Mouse (Mus musculus) intestine, embryonic 16.5 days (tissue): ENCODE measurements around the gene Dact3. TPM values are rescaled to one million over a fixed set of nuclear protein-coding genes. Genes with fewer than 3 reads are reported as not detected.

Experiments used
- ATAC-seq: fragments of 200-750 bp; cut with Nextera tagmentation; 2 replicates; pipeline ENCODE4 v1.8.0; 2017; ENCODE audit warnings: moderate TSS enrichment, moderate library complexity
- H3K27ac ChIP-seq: fragments of 300-500 bp; sonication (generic); 2 replicates; pipeline ENCODE4 v1.5.1; 2014; ENCODE audit warnings: mild to moderate bottlenecking, low read length
- H3K27me3 ChIP-seq: fragments of 300-500 bp; sonication (generic); replicated peaks from 2 replicates; pipeline ENCODE4 v1.6.1; 2014; ENCODE audit warnings: low read length, control low read depth, mixed read lengths; ENCODE audit not compliant: control insufficient read depth, insufficient read depth
- H3K36me3 ChIP-seq: fragments of 300-500 bp; sonication (generic); 2 replicates; pipeline ENCODE4 v1.6.1; 2014; ENCODE audit warnings: low read length, control low read depth; ENCODE audit not compliant: control insufficient read depth, insufficient read depth
- H3K4me1 ChIP-seq: fragments of 300-500 bp; sonication (generic); 2 replicates; pipeline ENCODE4 v1.6.1; 2014; ENCODE audit warnings: low read length, control low read depth, mixed read lengths; ENCODE audit not compliant: control insufficient read depth, insufficient read depth
- H3K4me2 ChIP-seq: fragments of 300-500 bp; sonication (generic); 2 replicates; pipeline ENCODE4 v1.6.1; 2014; ENCODE audit warnings: low read depth, low read length, control low read depth
- H3K4me3 ChIP-seq: fragments of 300-500 bp; sonication (generic); 2 replicates; pipeline ENCODE4 v1.5.1; 2014; ENCODE audit warnings: mild to moderate bottlenecking, low read length
- H3K9ac ChIP-seq: fragments of 300-500 bp; sonication (generic); 2 replicates; pipeline ENCODE4 v1.6.1; 2014; ENCODE audit warnings: low read depth, low read length
- H3K9me3 ChIP-seq: fragments of 300-500 bp; sonication (generic); 2 replicates; pipeline ENCODE4 v1.6.1; 2016; ENCODE audit warnings: low read length, control low read depth; ENCODE audit not compliant: control insufficient read depth
- WGBS: fragments of 180-500 bp; shearing (Covaris S2); extraction: QIAGEN DNeasy Blood & Tissue Kit; methylation state at CpG from one replicate; pipeline ENCODE4 v1.1.7; 2014; 5-methylcytosine and 5-hydroxymethylcytosine counted together
- polyA plus RNA-seq: library from polyadenylated mRNA; unstranded; fragments of >200 nt; fragmentation: Nextera tagmentation; extraction: Ambion mirVana; gene quantifications from 2 replicates; pipeline ENCODE4 v1.2.1, GENCODE M21; 2015

Dact3 gene
- polyA plus RNA-seq, 1 experiment from 2014 or later: 1.6 TPM

DNA sequence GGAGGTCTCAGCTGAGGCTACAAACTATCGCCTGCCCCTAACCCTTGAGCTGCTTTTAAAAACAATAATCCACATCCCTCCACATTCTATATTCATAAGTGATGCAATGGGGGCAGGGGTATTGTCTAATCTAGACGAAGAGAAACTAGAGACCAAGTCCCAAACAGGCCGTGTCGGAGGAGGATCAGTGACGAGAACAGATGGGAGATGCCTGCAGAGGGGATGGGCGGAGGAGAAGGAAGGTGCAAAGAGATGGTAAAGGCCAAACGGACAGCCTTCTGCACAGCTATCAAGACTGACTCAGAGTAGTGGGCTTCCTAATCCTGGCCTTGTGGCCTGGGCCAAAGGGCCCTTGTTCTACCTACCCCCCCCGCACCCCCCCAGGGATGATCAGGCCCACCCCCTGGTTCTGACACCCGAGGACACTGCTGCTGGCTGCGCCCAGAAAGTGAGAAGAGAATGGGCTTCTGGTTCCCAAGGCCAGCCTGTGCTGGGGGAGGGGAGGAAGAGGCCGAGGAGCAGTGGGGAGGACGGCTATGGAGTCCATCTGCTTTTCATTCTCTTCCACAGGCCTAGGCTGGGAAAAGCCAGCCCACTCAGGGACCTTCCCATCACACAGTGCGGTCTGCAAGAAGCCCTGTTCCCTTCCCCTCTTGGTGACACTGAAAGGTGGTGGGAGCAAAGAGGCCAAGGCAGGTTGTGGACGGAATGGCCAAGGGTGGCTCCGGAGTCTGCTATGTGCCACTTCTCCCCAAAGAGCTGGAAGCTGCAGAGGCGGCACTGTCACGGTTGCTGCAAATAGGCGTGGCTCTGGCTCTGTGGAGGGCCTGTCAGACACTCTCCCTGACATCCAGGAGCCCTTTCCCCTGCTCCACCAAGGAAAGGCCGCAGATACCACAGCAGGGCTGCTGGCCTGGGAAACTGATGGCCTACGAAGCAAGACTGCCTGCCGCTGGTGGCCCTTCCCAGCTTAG is 46.0 kb downstream of the Dact3 start:
- Histone ChIP-seq H3K36me3 (peaks cover 27% of the 10 kb centered on the region), H3K9ac (peak overlapping the region; percentile 96), H3K4me1 (peaks cover 45% of the 10 kb centered on the region), H3K27me3 (no peaks in the 10 kb centered on the region), H3K4me3 (peak overlapping the region; percentile 72), H3K9me3 (no peaks in the 10 kb centered on the region), H3K4me2 (peak overlapping the region; percentile 76), H3K27ac (peak overlapping the region; percentile 96)
- ATAC-seq: no peak
- WGBS: 40% methylated on average over 21 of the region's 21 CpGs

DNA sequence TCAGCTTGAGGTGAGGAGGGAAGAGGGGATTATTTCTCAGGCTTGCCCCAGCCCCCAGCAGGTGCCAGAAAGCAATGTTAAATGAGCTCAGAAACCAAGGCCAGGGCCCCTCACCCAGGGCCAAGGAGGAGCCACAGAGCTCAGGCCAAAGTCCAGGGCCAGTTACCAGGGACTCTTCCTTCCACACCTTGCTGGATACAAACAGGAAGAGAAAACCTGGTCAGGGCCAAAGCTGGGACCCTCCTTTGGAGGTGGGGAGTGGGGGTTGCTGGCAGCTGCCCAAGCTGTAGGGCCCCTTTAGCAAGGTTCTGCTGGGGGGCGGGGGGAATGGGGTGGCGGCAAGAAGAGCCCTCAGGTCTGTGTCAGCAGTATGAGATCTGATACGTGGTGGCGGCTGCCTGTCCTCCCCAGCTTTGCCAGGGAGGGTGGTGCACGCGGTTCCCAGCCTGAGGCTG is 46.8 kb downstream of the Dact3 start:
- Histone ChIP-seq H3K27ac (peak overlapping the region; percentile 96), H3K36me3 (peaks cover 20% of the 10 kb centered on the region), H3K4me3 (peak overlapping the region; percentile 72), H3K27me3 (no peaks in the 10 kb centered on the region), H3K4me1 (peaks cover 45% of the 10 kb centered on the region), H3K4me2 (peak overlapping the region; percentile 76), H3K9ac (peak overlapping the region; percentile 96), H3K9me3 (no peaks in the 10 kb centered on the region)
- ATAC-seq: peak; percentile 45
- 30% methylated on average over 6 of the region's 6 CpGs for WGBS

DNA sequence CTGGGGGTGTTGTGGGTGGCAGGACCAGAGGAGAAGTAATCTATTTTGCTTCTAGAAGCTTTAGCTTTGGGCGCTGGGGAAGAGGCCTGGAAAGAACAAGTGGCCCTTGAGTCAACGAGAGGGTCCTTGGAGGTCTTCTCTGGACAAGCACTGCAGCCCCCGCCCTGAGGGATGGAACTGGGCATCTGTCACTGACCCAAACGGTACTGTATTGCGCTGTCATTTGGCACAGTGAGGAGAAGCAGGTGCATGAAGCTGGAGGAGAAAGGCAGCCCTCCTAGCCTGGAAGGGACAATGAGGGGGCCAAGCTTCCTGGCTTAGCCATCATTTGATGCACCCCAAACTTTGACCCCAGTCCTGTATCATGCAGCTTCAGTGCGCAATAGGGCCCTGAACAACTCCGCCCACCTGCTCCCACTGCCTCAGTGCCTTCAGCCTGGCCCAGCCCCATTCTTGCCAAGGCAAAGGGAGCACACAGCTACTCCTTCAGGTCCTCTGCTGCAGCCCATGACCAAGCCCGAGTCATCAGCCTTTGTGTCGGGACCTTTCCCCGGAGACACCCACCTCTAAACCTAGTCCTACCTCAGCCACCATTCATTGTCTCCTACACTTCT is 47.4 kb downstream of the Dact3 start:
- Histone ChIP-seq H3K36me3 (peaks cover 15% of the 10 kb centered on the region), H3K9me3 (no peaks in the 10 kb centered on the region), H3K27me3 (no peaks in the 10 kb centered on the region), H3K27ac (peak overlapping the region; percentile 96), H3K9ac (peak overlapping the region; percentile 96), H3K4me3 (peak overlapping the region; percentile 72), H3K4me1 (peaks cover 45% of the 10 kb centered on the region), H3K4me2 (peak overlapping the region; percentile 76)
- WGBS: 24% methylated on average over 10 of the region's 10 CpGs
- ATAC-seq: peak; percentile 21

DNA sequence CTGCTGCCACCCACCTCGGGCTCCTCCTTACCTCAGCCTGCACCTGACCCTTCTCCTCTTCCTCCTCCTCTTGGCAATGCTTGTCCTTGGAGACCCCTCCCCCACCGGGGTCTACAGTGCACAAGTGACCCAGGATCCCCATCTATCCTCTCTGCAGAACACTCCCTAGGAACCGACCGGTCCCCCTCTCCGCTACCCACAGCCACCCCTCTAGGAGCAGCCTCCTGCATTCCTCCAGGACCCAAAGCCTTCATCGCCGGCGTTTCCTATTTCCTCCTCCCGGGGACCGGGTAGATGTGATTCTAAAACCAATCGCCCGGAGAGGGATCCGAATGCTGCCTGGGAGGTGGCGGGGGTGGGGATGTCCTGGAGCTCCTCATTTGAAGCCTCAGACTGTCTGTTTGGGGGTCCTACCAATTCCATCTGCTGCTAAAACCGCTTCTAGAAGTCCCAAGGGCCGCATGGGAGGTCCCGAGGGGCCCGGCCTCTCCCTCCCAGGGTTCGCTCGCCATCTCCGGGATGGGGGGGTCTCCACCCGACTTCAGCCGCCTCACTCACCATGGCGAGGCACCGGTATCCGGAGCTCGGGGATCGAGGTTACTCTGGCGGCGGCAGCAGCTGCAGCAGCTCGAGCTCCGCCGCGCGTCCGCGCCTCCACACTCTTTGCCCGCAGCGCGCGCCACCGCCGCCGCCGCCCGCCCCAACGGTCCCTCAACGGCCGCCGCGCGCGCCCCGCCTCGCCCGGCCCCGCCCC is 48.3 kb downstream of the Dact3 start:
- WGBS: under 1% methylated on average over 57 of the region's 57 CpGs
- ATAC-seq: no peak

DNA sequence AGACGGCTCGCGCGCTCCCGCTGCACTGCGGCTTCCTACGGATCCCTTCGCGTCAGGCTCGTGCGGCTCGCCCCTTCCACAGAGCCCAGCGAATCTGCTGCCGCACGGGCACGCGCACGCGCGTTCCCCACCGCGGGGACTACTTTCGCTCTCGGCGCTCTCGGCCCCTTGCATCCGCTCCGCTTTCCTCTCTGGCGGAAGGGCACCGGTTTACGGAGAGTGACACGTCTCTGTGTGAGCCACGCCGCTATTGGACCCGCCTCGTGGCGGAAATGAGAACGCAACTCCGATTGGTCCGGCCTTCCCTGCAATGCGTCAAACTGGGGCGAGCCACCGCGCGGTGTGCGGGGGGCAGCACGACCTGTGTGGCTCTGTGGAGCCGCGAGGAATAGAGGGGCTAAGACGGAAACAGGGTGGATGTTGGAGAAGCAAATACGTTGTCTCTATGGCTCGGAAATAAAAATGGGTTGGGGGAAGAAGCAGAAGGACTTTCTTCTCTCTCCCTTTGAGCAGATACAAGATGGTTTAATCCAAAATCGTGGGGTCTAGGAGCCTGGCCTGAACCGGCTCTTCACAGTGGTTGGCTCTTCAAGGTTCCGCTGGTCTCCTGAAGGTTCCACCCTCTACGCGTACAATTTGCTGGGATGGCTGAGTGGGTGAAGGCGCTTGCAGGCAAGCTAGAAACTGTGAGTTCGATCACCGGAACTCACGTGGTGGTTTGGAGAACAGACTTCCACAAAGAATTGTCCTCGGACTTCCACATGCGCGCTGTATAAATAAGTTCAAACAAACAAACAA is 49.1 kb downstream of the Dact3 start, which contains the start of gene Calm3:
Gene Calm3, minus strand, starts transcription at position 78 of the 798 bp plus-strand sequence.
- peak within 1 kb of the TSS; percentile 96 for H3K27ac ChIP-seq
- peak within 1 kb of the TSS; percentile 96 for H3K9ac ChIP-seq
- H3K27me3 ChIP-seq: no peaks in the 10 kb centered on the region
- H3K36me3 ChIP-seq: peaks cover 9% of the 10 kb centered on the region; the same call in 1 of the 2 replicates
- H3K4me3 ChIP-seq: peak within 1 kb of the TSS; percentile 72
- no peaks in the 10 kb centered on the region for H3K9me3 ChIP-seq
- H3K4me1 ChIP-seq: peaks cover 34% of the 10 kb centered on the region
- peak within 1 kb of the TSS; percentile 76 for H3K4me2 ChIP-seq
- peak; percentile 91 for ATAC-seq
- 2% methylated on average over 64 of the region's 64 CpGs for WGBS

More for the DNA sequence above, 48.3 kb downstream of the Dact3 start:
- H3K9me3 ChIP-seq: no peaks in the 10 kb centered on the region
- H3K36me3 ChIP-seq: peaks cover 10% of the 10 kb centered on the region; the same call in 1 of the 2 replicates
- H3K4me2 ChIP-seq: peak overlapping the region; percentile 76
- peak overlapping the region; percentile 96 for H3K27ac ChIP-seq
- peaks cover 40% of the 10 kb centered on the region for H3K4me1 ChIP-seq
- H3K27me3 ChIP-seq: no peaks in the 10 kb centered on the region
- H3K4me3 ChIP-seq: peak overlapping the region; percentile 72
- H3K9ac ChIP-seq: peak overlapping the region; percentile 96

DNA sequence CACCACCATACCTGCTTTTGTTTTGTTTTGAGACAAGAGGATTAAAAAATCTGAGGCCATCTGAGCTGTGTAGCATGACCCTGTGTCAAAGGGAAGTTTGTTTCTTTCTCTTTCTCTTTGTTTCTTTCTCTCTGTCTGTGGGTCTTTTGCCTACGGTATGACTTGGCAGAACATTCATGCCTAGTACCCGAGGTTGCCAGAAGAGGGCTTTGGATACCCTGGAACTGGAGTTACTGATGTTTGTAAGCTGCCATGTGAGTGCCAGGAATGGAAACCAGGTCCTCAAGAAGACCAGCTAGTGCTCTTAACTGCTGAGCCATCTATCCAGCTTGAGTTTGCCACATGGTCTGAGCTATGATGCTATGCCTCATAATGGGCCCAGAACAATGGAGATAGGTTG is 53.2 kb downstream of the Dact3 start:
- Histone ChIP-seq H3K9me3 (no peaks in the 10 kb centered on the region), H3K4me1 (no peaks in the 10 kb centered on the region), H3K4me3 (no peak overlapping the region), H3K9ac (no peak overlapping the region), H3K36me3 (no peaks in the 10 kb centered on the region), H3K27ac (no peak overlapping the region), H3K4me2 (no peak overlapping the region), H3K27me3 (no peaks in the 10 kb centered on the region)
- no peak for ATAC-seq
- WGBS: 44% methylated on average over 2 of the region's 2 CpGs

DNA sequence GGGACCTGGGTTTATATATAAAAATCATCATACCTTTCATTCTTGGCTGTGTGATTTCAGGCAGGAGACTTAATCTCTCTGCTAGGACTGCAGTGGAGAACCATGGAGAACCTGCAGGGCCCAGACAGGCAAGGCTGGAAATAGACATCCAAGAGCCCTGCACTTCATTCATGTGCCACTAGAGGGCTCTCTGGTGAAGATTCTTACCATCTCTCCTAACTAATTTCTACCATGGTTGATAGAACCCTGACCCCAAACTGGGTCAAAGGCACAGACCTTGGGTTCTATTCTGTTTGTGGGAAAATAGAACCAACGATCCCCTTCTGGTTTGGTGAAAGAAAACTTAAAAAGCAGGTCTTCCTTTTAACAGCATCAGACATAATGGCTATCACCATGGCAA is 55.7 kb downstream of the Dact3 start:
- Histone ChIP-seq H3K4me2 (no peak overlapping the region), H3K4me3 (no peak overlapping the region), H3K27ac (no peak overlapping the region), H3K4me1 (no peaks in the 10 kb centered on the region), H3K9ac (no peak overlapping the region), H3K27me3 (no peaks in the 10 kb centered on the region), H3K9me3 (no peaks in the 10 kb centered on the region), H3K36me3 (no peaks in the 10 kb centered on the region)
- 13% methylated on average over 1 of the region's 1 CpGs for WGBS
- 0 out of 2 replicates have a peak, but pooled peaks have one; percentile 12 for ATAC-seq

DNA sequence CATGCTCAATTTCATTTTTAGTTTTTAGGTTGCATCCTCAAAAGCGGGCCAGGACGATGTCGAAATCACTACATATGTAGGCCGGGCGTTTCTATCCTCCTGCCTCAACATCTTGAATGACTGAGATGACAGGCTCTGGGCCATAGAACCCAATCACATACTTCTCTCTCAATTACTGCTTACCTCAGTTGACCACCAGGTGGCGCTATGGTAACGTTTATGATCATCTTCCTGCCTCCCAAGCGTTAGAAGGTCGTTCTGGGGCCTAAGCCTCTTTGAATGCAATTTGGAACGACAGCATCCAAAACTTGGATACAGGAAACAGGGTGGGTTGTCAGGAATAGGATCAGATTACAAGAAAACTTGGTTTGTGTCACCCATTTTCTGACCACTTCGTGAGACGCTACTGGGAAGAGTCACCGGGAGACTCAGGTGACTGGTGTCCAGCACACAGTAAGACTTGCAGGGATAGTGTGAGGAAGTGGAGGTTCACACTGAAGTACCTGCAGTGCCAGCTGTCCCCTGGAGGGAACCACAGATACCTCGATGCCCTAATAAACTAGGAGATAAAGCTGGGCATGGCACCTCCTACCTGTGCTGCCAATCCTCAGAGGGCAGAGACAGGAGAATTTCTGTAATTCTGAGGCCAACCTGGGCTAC is 57.0 kb downstream of the Dact3 start:
- no peaks in the 10 kb centered on the region for H3K36me3 ChIP-seq
- no peak overlapping the region for H3K4me3 ChIP-seq
- ATAC-seq: peak; percentile 76
- no peaks in the 10 kb centered on the region for H3K9me3 ChIP-seq
- H3K4me1 ChIP-seq: no peaks in the 10 kb centered on the region
- no peak overlapping the region for H3K27ac ChIP-seq
- 20% methylated on average over 14 of the region's 14 CpGs for WGBS
- no peak overlapping the region for H3K9ac ChIP-seq
- H3K4me2 ChIP-seq: no peak overlapping the region
- no peaks in the 10 kb centered on the region for H3K27me3 ChIP-seq
